Mouse (Mus musculus) midbrain, postnatal 0 days (tissue): ENCODE measurements around the gene Apc2. TPM values are rescaled to one million over a fixed set of nuclear protein-coding genes. Genes with fewer than 3 reads are reported as not detected.

Source experiments
- ATAC-seq: fragments of 200-750 bp; cut with Nextera tagmentation; 2 replicates; pipeline ENCODE4 v1.8.0; 2017; ENCODE audit warnings: moderate number of reproducible peaks, mild to moderate bottlenecking, moderate TSS enrichment, moderate library complexity; ENCODE audit not compliant: low FRiP score
- DNase-seq: peaks from one replicate; pipeline ENCODE4 v3.0.0-alpha.2; 2015; ENCODE audit warnings: low spot score
- H3K27ac ChIP-seq: fragments of 300-500 bp; sonication (generic); 2 replicates; pipeline ENCODE4 v1.5.1; 2014; ENCODE audit warnings: low read depth, mild to moderate bottlenecking, low read length, mixed read lengths
- H3K27me3 ChIP-seq: fragments of 300-500 bp; sonication (generic); 2 replicates; pipeline ENCODE4 v1.6.1; 2014; ENCODE audit warnings: low read length, control low read depth, mixed read lengths; ENCODE audit not compliant: insufficient read depth
- H3K36me3 ChIP-seq: fragments of 300-500 bp; sonication (generic); 2 replicates; pipeline ENCODE4 v1.6.1; 2014; ENCODE audit warnings: low read length, control low read depth, mixed read lengths; ENCODE audit not compliant: insufficient read depth
- H3K4me1 ChIP-seq: fragments of 300-500 bp; sonication (generic); 2 replicates; pipeline ENCODE4 v1.6.1; 2014; ENCODE audit warnings: mild to moderate bottlenecking, control low read depth, antibody characterized with exemption, low read length, mixed read lengths; ENCODE audit not compliant: insufficient read depth
- H3K4me2 ChIP-seq: fragments of 300-500 bp; sonication (generic); 2 replicates; pipeline ENCODE4 v1.6.1; 2014; ENCODE audit warnings: low read depth, mild to moderate bottlenecking, low read length, mixed read lengths; ENCODE audit not compliant: poor library complexity, severe bottlenecking
- H3K4me3 ChIP-seq: fragments of 300-500 bp; sonication (generic); 2 replicates; pipeline ENCODE4 v1.5.1; 2014; ENCODE audit warnings: low read depth, mild to moderate bottlenecking, low read length, moderate library complexity
- H3K9ac ChIP-seq: fragments of 300-500 bp; sonication (generic); replicated peaks from 2 replicates; pipeline ENCODE4 v1.6.1; 2014; ENCODE audit warnings: mild to moderate bottlenecking, low read length, moderate library complexity, mixed read lengths; ENCODE audit not compliant: poor library complexity, severe bottlenecking
- H3K9me3 ChIP-seq: fragments of 300-500 bp; sonication (generic); 2 replicates; pipeline ENCODE4 v1.6.1; 2016; ENCODE audit warnings: low read length, control low read depth
- CTCF ChIP-seq: IDR thresholded peaks from 2 replicates; pipeline ENCODE4 v1.5.1; 2016; ENCODE audit warnings: antibody characterized with exemption, mild to moderate bottlenecking
- WGBS: fragments of 180-500 bp; shearing (Covaris S2); extraction: QIAGEN DNeasy Blood & Tissue Kit; methylation state at CpG from one replicate; pipeline ENCODE4 v1.1.7; 2014; 5-methylcytosine and 5-hydroxymethylcytosine counted together
- polyA plus RNA-seq: library from polyadenylated mRNA; unstranded; fragments of >200 nt; fragmentation: Nextera tagmentation; extraction: Ambion mirVana; gene quantifications from 2 replicates; pipeline ENCODE4 v1.2.1, GENCODE M21; 2015
- total RNA-seq: library from RNA; depleted of rRNA; stranded (reverse); fragments of >200 nt; gene quantifications from 2 replicates; pipeline ENCODE4 v1.2.3, GENCODE M21; 2014

Gene Apc2
- total and polyA plus RNA-seq, 2 experiments from 2014 or later: 110 to 370 TPM

GRCm38 (mm10) chr10:80276238-80276637 lies 19.5 kb upstream of the Apc2 start:
- ATAC-seq (no peak), DNase-seq (no peak)
- no peak for TF ChIP-seq CTCF
- H3K36me3 ChIP-seq: peaks cover 56% of the 10 kb centered on the region
- no peak overlapping the region for H3K9ac ChIP-seq
- H3K4me2 ChIP-seq: no peak overlapping the region
- H3K4me3 ChIP-seq: no peak overlapping the region
- 87% methylated on average over 5 of the region's 5 CpGs for WGBS
- H3K9me3 ChIP-seq: no peaks in the 10 kb centered on the region
- H3K27ac ChIP-seq: no peak overlapping the region
- H3K4me1 ChIP-seq: no peaks in the 10 kb centered on the region
- no peaks in the 10 kb centered on the region for H3K27me3 ChIP-seq

DNA sequence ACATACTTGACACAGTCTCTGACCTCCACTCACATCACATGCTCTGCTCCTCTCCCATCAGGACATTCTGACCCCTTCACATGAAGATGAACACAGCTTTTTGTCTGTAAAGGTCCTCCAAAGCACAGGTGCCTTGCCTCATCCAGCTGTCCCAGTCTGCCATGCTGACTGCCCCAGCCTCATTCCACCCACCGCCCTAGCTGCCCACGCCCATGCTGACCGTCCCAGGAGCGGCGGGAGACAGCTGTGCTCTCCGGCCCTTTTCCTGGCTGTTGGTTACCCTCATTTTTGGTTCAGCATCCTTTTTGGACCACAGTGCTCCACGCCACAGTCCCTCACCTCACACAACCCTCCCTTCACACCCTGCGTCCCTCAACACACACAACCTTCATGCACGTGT lies 17.4 kb upstream of the Apc2 start:
- no peak for DNase-seq
- H3K9ac ChIP-seq: no peak overlapping the region
- no peak for ATAC-seq
- 95% methylated on average over 9 of the region's 9 CpGs for WGBS
- H3K9me3 ChIP-seq: no peaks in the 10 kb centered on the region
- peaks cover 65% of the 10 kb centered on the region for H3K36me3 ChIP-seq
- H3K4me1 ChIP-seq: no peaks in the 10 kb centered on the region
- no peak overlapping the region for H3K4me2 ChIP-seq
- no peak overlapping the region for H3K4me3 ChIP-seq
- H3K27me3 ChIP-seq: no peaks in the 10 kb centered on the region
- H3K27ac ChIP-seq: no peak overlapping the region
- no peak for TF ChIP-seq CTCF

GRCm38 (mm10) chr10:80279273-80279672 lies 16.5 kb upstream of the Apc2 start:
- Histone ChIP-seq H3K4me3 (no peak overlapping the region), H3K27me3 (no peaks in the 10 kb centered on the region), H3K36me3 (peaks cover 70% of the 10 kb centered on the region), H3K4me1 (no peaks in the 10 kb centered on the region), H3K27ac (no peak overlapping the region), H3K9me3 (no peaks in the 10 kb centered on the region), H3K9ac (no peak overlapping the region), H3K4me2 (no peak overlapping the region)
- TF ChIP-seq CTCF: no peak
- no peak for DNase-seq
- no peak for ATAC-seq
- 92% methylated on average over 12 of the region's 12 CpGs for WGBS

DNA sequence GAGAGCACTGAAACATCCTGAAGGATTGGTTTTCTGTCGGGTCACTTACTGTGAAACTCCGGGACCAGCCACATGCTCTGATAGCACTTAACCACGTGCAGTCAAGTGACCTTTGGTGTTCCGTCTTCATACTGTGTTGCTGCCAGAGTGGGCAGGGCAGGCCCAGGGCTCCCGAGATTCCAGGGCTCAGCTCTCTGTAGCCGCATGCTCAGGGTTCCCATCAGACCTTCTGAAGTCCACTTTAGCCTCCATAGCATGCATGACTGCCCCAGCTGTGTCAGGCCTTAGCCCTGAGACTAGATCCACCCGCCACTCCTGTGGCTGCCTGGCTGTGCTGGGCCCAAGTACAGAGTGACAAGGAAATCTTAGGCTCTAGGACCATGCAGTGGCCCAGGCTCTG lies 14.5 kb upstream of the Apc2 start:
- no peak for TF ChIP-seq CTCF
- DNase-seq: no peak
- no peaks in the 10 kb centered on the region for H3K27me3 ChIP-seq
- peaks cover 75% of the 10 kb centered on the region for H3K36me3 ChIP-seq
- no peak overlapping the region for H3K9ac ChIP-seq
- no peak overlapping the region for H3K4me3 ChIP-seq
- no peaks in the 10 kb centered on the region for H3K4me1 ChIP-seq
- WGBS: 85% methylated on average over 7 of the region's 7 CpGs
- ATAC-seq: no peak
- H3K4me2 ChIP-seq: no peak overlapping the region
- no peaks in the 10 kb centered on the region for H3K9me3 ChIP-seq
- H3K27ac ChIP-seq: no peak overlapping the region

GRCm38 (mm10) chr10:80281921-80282371 lies 13.8 kb upstream of the Apc2 start:
- DNase-seq (peak; percentile 49), ATAC-seq (no peak)

GRCm38 (mm10) chr10:80282481-80283441 lies 13.0 kb upstream of the Apc2 start:
- ATAC-seq: no peak
- H3K9ac ChIP-seq: 0 out of 2 replicates have a peak overlapping the region, but pooled peaks have one; percentile 13
- H3K4me2 ChIP-seq: no peak overlapping the region
- H3K9me3 ChIP-seq: no peaks in the 10 kb centered on the region
- H3K4me3 ChIP-seq: no peak overlapping the region
- H3K36me3 ChIP-seq: peaks cover 79% of the 10 kb centered on the region
- WGBS: 89% methylated on average over 19 of the region's 20 CpGs
- no peaks in the 10 kb centered on the region for H3K4me1 ChIP-seq
- no peaks in the 10 kb centered on the region for H3K27me3 ChIP-seq
- TF ChIP-seq CTCF: no peak
- DNase-seq: no peak
- H3K27ac ChIP-seq: no peak overlapping the region

More at GRCm38 (mm10) chr10:80281921-80282371, 13.8 kb upstream of the Apc2 start:
- no peak overlapping the region for H3K4me2 ChIP-seq
- no peak overlapping the region for H3K4me3 ChIP-seq
- 0 out of 2 replicates have a peak overlapping the region, but pooled peaks have one; percentile 13 for H3K9ac ChIP-seq
- H3K36me3 ChIP-seq: peaks cover 79% of the 10 kb centered on the region
- WGBS: 62% methylated on average over 8 of the region's 8 CpGs
- H3K9me3 ChIP-seq: no peaks in the 10 kb centered on the region
- no peaks in the 10 kb centered on the region for H3K4me1 ChIP-seq
- H3K27ac ChIP-seq: no peak overlapping the region
- TF ChIP-seq CTCF: no peak
- no peaks in the 10 kb centered on the region for H3K27me3 ChIP-seq
